Mouse (Mus musculus) cerebellum, adult 18-20 months (tissue): ENCODE measurements at regions not wholly inside any gene's neighbourhood (a gene's known extent, or its start where the extent isn't known, plus 50 kb on each side); places are given as distances from the start of the nearest gene placed in this dataset.
"Not testable (repeated sequence)": the region's sequence is repeated elsewhere in the genome, so short reads cannot be mapped to it uniquely, and the experiment has no call there.

Experiments used
- DNase-seq, 2 experiments: peaks; one replicate each; pipeline ENCODE4 v3.0.0; 2021

GRCm38 (mm10) chr7:36218386-36218785 lies 415.6 kb upstream of the Zfp507 start:
- DNase-seq, result no peak

- DNase-seq, result no peak
These were observed 407.2 kb upstream of the Zfp507 start for GRCm38 (mm10) chr7:36210034-36210433.

- no peak for DNase-seq
These were observed 404.9 kb upstream of the Zfp507 start for GRCm38 (mm10) chr7:36207525-36208260.

- no peak for DNase-seq
These were observed 395.4 kb upstream of the Zfp507 start for GRCm38 (mm10) chr7:36198091-36198700.

- no peak for DNase-seq
These were observed 393.4 kb upstream of the Zfp507 start for GRCm38 (mm10) chr7:36196154-36196720.

- no peak for DNase-seq
These were observed 389.8 kb upstream of the Zfp507 start for GRCm38 (mm10) chr7:36192645-36193044.

GRCm38 (mm10) chr7:36177947-36178346 lies 375.1 kb upstream of the Zfp507 start:
- DNase-seq, result no peak

- no peak for DNase-seq
These were observed 372.5 kb upstream of the Zfp507 start for GRCm38 (mm10) chr7:36175296-36175695.

GRCm38 (mm10) chr7:36172511-36172910 lies 369.7 kb upstream of the Zfp507 start:
- not testable (repeated sequence) for DNase-seq

GRCm38 (mm10) chr7:36157270-36157945 lies 354.6 kb upstream of the Zfp507 start:
- DNase-seq, result no peak

GRCm38 (mm10) chr7:36156595-36156994 lies 353.8 kb upstream of the Zfp507 start:
- DNase-seq, result no peak

- no peak for DNase-seq
These were observed 352.8 kb upstream of the Zfp507 start for GRCm38 (mm10) chr7:36155576-36155975.

- no peak for DNase-seq
These were observed 352.4 kb upstream of the Zfp507 start for GRCm38 (mm10) chr7:36155159-36155558.

GRCm38 (mm10) chr7:36150871-36151560 lies 348.2 kb upstream of the Zfp507 start:
- no peak for DNase-seq

- DNase-seq, result no peak
These were observed 333.8 kb upstream of the Zfp507 start for GRCm38 (mm10) chr7:36136571-36136970.

- no peak for DNase-seq
These were observed 331.8 kb upstream of the Zfp507 start for GRCm38 (mm10) chr7:36134557-36134956.

- DNase-seq, result no peak
These were observed 330.9 kb upstream of the Zfp507 start for GRCm38 (mm10) chr7:36133658-36134143.

GRCm38 (mm10) chr7:36133026-36133425 lies 330.2 kb upstream of the Zfp507 start:
- DNase-seq, result no peak

GRCm38 (mm10) chr7:36132569-36132968 lies 329.8 kb upstream of the Zfp507 start:
- no peak for DNase-seq

- no peak for DNase-seq
These were observed 294.3 kb upstream of the Zfp507 start for GRCm38 (mm10) chr7:36097054-36097453.

GRCm38 (mm10) chr7:36095258-36096130 lies 292.7 kb upstream of the Zfp507 start:
- DNase-seq, result no peak

- no peak for DNase-seq
These were observed 288.3 kb upstream of the Zfp507 start for GRCm38 (mm10) chr7:36091132-36091531.
